Mouse (Mus musculus): ENCODE data around the gene Chic2. TPM values are rescaled to one million over a fixed set of nuclear protein-coding genes. Genes with fewer than 3 reads are reported as not detected.

Chic2 gene
- polyA plus RNA-seq, 1 experiment from 2014 or later = 36.3 TPM

- H3K4me3 ChIP-seq (ENCODE audit: low read depth, low read length) = no peak overlapping the region
- H3K36me3 ChIP-seq (ENCODE audit: control insufficient read depth, insufficient read depth, low read length) = no peaks in the 10 kb centered on the region
- H3K27ac ChIP-seq (ENCODE audit: low read depth, low read length) = no peak overlapping the region
- peaks cover 4% of the 10 kb centered on the region; the same call in 1 of the 2 replicates for H3K9me3 ChIP-seq (ENCODE audit: control insufficient read depth, low read length)
- no peak overlapping the region for H3K9ac ChIP-seq (ENCODE audit: low read length)
- no peak for DNase-seq (ENCODE audit: low spot score, missing footprints)
- no peaks in the 10 kb centered on the region for H3K4me1 ChIP-seq (ENCODE audit: control insufficient read depth, insufficient read depth, low read length)
- no peak for ATAC-seq (ENCODE audit: low FRiP score)
- H3K27me3 ChIP-seq (ENCODE audit: control insufficient read depth, insufficient read depth, low read length) = peaks cover 88% of the 10 kb centered on the region
- no peak overlapping the region for H3K4me2 ChIP-seq
- 77% methylated on average over 3 of the region's 3 CpGs for whole genome bisulfite sequencing
Observed at GRCm38 (mm10) chr5:75004755-75005154, 39.8 kb downstream of the Chic2 start.

DNA sequence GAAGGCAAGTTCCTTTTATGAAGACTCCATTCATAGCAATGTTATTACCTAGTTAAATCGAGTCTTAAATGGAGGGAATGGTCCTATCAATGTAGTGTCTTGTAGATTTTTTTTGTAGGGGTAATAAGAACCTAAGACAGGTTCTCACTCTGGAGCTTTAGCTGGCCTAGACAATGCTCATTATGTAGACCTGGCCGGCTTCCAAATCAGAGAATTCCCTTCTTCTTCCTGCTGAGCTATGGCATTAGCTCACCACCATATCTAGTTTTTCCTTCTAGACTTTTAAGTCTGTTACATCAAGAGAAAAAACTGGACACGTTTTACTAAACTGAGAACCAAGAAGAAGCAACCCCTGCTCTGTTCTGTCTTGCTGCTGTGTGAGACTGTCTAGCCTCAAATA, 42.5 kb downstream of the Chic2 start:
- H3K27me3 ChIP-seq (ENCODE audit: control insufficient read depth, insufficient read depth, low read length) = peaks cover 83% of the 10 kb centered on the region

GRCm38 (mm10) chr5:74998716-74999512, 45.7 kb downstream of the Chic2 start:
- DNase-seq (ENCODE audit: low spot score, missing footprints) = peak; percentile 92
- Histone ChIP-seq H3K4me3 (ENCODE audit: low read depth, low read length) (no peak overlapping the region), H3K27me3 (ENCODE audit: control insufficient read depth, insufficient read depth, low read length) (peaks cover 89% of the 10 kb centered on the region), H3K9ac (ENCODE audit: low read length) (no peak overlapping the region), H3K9me3 (ENCODE audit: control insufficient read depth, low read length) (no peaks in the 10 kb centered on the region), H3K4me1 (ENCODE audit: control insufficient read depth, insufficient read depth, low read length) (peaks cover 6% of the 10 kb centered on the region; the same call in 1 of the 2 replicates), H3K27ac (ENCODE audit: low read depth, low read length) (no peak overlapping the region), H3K4me2 (no peak overlapping the region), H3K36me3 (ENCODE audit: control insufficient read depth, insufficient read depth, low read length) (no peaks in the 10 kb centered on the region)
- ATAC-seq (ENCODE audit: low FRiP score) = peak; percentile 89
- 15% methylated on average over 12 of the region's 12 CpGs for WGBS

More for the DNA sequence above, 42.5 kb downstream of the Chic2 start:
- no peak overlapping the region for H3K4me3 ChIP-seq (ENCODE audit: low read depth, low read length)
- no peaks in the 10 kb centered on the region for H3K36me3 ChIP-seq (ENCODE audit: control insufficient read depth, insufficient read depth, low read length)
- H3K9me3 ChIP-seq (ENCODE audit: control insufficient read depth, low read length) = no peaks in the 10 kb centered on the region
- peaks cover 6% of the 10 kb centered on the region; the same call in 1 of the 2 replicates for H3K4me1 ChIP-seq (ENCODE audit: control insufficient read depth, insufficient read depth, low read length)
- WGBS = 89% methylated on average over 3 of the region's 3 CpGs
- no peak overlapping the region for H3K4me2 ChIP-seq
- DNase-seq (ENCODE audit: low spot score, missing footprints) (no peak), ATAC-seq (ENCODE audit: low FRiP score) (no peak)
- no peak overlapping the region for H3K9ac ChIP-seq (ENCODE audit: low read length)
- no peak overlapping the region for H3K27ac ChIP-seq (ENCODE audit: low read depth, low read length)

GRCm38 (mm10) chr5:74994947-74995346, 49.6 kb downstream of the Chic2 start:
- 73% methylated on average over 8 of the region's 8 CpGs for WGBS
- H3K9me3 ChIP-seq (ENCODE audit: control insufficient read depth, low read length) = peaks cover 12% of the 10 kb centered on the region; the same call in 1 of the 2 replicates
- H3K9ac ChIP-seq (ENCODE audit: low read length) = no peak overlapping the region
- no peak overlapping the region for H3K27ac ChIP-seq (ENCODE audit: low read depth, low read length)
- peaks cover 6% of the 10 kb centered on the region; the same call in 1 of the 2 replicates for H3K4me1 ChIP-seq (ENCODE audit: control insufficient read depth, insufficient read depth, low read length)
- DNase-seq (ENCODE audit: low spot score, missing footprints) (no peak), ATAC-seq (ENCODE audit: low FRiP score) (no peak)
- no peak overlapping the region for H3K4me2 ChIP-seq
- no peaks in the 10 kb centered on the region for H3K36me3 ChIP-seq (ENCODE audit: control insufficient read depth, insufficient read depth, low read length)
- peaks cover 61% of the 10 kb centered on the region for H3K27me3 ChIP-seq (ENCODE audit: control insufficient read depth, insufficient read depth, low read length)
- H3K4me3 ChIP-seq (ENCODE audit: low read depth, low read length) = no peak overlapping the region

DNA sequence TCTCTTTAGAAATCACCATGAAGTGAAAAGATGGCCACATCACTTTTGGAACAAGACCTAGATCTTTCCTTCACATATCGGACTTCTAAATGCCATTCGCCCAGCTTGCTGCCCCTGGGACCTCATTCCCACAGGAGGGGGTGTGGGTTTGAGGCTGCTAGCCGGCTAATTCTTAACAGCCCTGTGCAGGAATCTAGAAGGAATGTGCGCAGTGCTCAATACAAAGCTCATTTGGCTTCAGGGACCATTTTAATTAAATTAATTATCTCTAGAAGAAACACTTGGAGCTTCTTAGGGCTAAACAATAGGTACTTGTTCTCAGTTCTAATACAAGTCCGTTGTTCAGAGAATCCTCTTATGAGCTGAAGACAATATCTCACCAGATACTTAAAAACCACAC, 60.5 kb downstream of the Chic2 start:
- peaks cover 79% of the 10 kb centered on the region for H3K27me3 ChIP-seq (ENCODE audit: control insufficient read depth, insufficient read depth, low read length)
- no peaks in the 10 kb centered on the region; the same call in 1 of the 2 replicates for H3K9me3 ChIP-seq (ENCODE audit: control insufficient read depth, low read length)
- H3K27ac ChIP-seq (ENCODE audit: low read depth, low read length) = no peak overlapping the region
- no peak for ATAC-seq (ENCODE audit: low FRiP score)
- no peaks in the 10 kb centered on the region for H3K36me3 ChIP-seq (ENCODE audit: control insufficient read depth, insufficient read depth, low read length)
- 18% methylated on average over 5 of the region's 5 CpGs for WGBS
- no peak overlapping the region for H3K4me3 ChIP-seq (ENCODE audit: low read depth, low read length)
- H3K4me1 ChIP-seq (ENCODE audit: control insufficient read depth, insufficient read depth, low read length) = peaks cover 15% of the 10 kb centered on the region
- no peak for DNase-seq (ENCODE audit: low spot score, missing footprints)
- H3K9ac ChIP-seq (ENCODE audit: low read length) = no peak overlapping the region
- H3K4me2 ChIP-seq = no peak overlapping the region

GRCm38 (mm10) chr5:74980574-74980973, 64.0 kb downstream of the Chic2 start:
- ATAC-seq (ENCODE audit: low FRiP score) = no peak
- Histone ChIP-seq H3K9ac (ENCODE audit: low read length) (no peak overlapping the region), H3K36me3 (ENCODE audit: control insufficient read depth, insufficient read depth, low read length) (no peaks in the 10 kb centered on the region), H3K27me3 (ENCODE audit: control insufficient read depth, insufficient read depth, low read length) (peaks cover 95% of the 10 kb centered on the region), H3K4me1 (ENCODE audit: control insufficient read depth, insufficient read depth, low read length) (peaks cover 15% of the 10 kb centered on the region), H3K4me2 (no peak overlapping the region), H3K9me3 (ENCODE audit: control insufficient read depth, low read length) (no peaks in the 10 kb centered on the region), H3K4me3 (ENCODE audit: low read depth, low read length) (no peak overlapping the region), H3K27ac (ENCODE audit: low read depth, low read length) (no peak overlapping the region)
- peak; percentile 88 for DNase-seq (ENCODE audit: low spot score, missing footprints)
- 9% methylated on average over 4 of the region's 4 CpGs for WGBS

GRCm38 (mm10) chr5:74980154-74980553, 64.4 kb downstream of the Chic2 start:
- Histone ChIP-seq H3K36me3 (ENCODE audit: control insufficient read depth, insufficient read depth, low read length) (no peaks in the 10 kb centered on the region), H3K27me3 (ENCODE audit: control insufficient read depth, insufficient read depth, low read length) (peaks cover 95% of the 10 kb centered on the region), H3K27ac (ENCODE audit: low read depth, low read length) (no peak overlapping the region), H3K4me2 (no peak overlapping the region; the same call in 1 of the 2 replicates), H3K9ac (ENCODE audit: low read length) (no peak overlapping the region), H3K4me1 (ENCODE audit: control insufficient read depth, insufficient read depth, low read length) (peaks cover 15% of the 10 kb centered on the region), H3K4me3 (ENCODE audit: low read depth, low read length) (no peak overlapping the region), H3K9me3 (ENCODE audit: control insufficient read depth, low read length) (no peaks in the 10 kb centered on the region)
- ATAC-seq (ENCODE audit: low FRiP score) = no peak; the same call in 1 of the 2 replicates
- DNase-seq (ENCODE audit: low spot score, missing footprints) = peak; percentile 90
- WGBS = 1% methylated on average over 7 of the region's 7 CpGs

- Histone ChIP-seq H3K27me3 (ENCODE audit: control insufficient read depth, insufficient read depth, low read length) (peaks cover 95% of the 10 kb centered on the region), H3K4me2 (no peak overlapping the region), H3K4me3 (ENCODE audit: low read depth, low read length) (no peak overlapping the region), H3K9me3 (ENCODE audit: control insufficient read depth, low read length) (no peaks in the 10 kb centered on the region), H3K27ac (ENCODE audit: low read depth, low read length) (no peak overlapping the region), H3K9ac (ENCODE audit: low read length) (no peak overlapping the region), H3K36me3 (ENCODE audit: control insufficient read depth, insufficient read depth, low read length) (no peaks in the 10 kb centered on the region), H3K4me1 (ENCODE audit: control insufficient read depth, insufficient read depth, low read length) (peaks cover 15% of the 10 kb centered on the region)
- ATAC-seq (ENCODE audit: low FRiP score) (no peak), DNase-seq (ENCODE audit: low spot score, missing footprints) (no peak)
- 11% methylated on average over 7 of the region's 7 CpGs for WGBS
Observed at GRCm38 (mm10) chr5:74979586-74979985, 65.0 kb downstream of the Chic2 start.

GRCm38 (mm10) chr5:74975507-74975906, 69.1 kb downstream of the Chic2 start:
- DNase-seq (ENCODE audit: low spot score, missing footprints) = no peak
- Histone ChIP-seq H3K9ac (ENCODE audit: low read length) (no peak overlapping the region), H3K4me1 (ENCODE audit: control insufficient read depth, insufficient read depth, low read length) (peaks cover 13% of the 10 kb centered on the region), H3K36me3 (ENCODE audit: control insufficient read depth, insufficient read depth, low read length) (no peaks in the 10 kb centered on the region), H3K9me3 (ENCODE audit: control insufficient read depth, low read length) (no peaks in the 10 kb centered on the region), H3K4me2 (no peak overlapping the region), H3K4me3 (ENCODE audit: low read depth, low read length) (no peak overlapping the region), H3K27ac (ENCODE audit: low read depth, low read length) (no peak overlapping the region), H3K27me3 (ENCODE audit: control insufficient read depth, insufficient read depth, low read length) (peaks cover 87% of the 10 kb centered on the region)
- ATAC-seq (ENCODE audit: low FRiP score) = no peak
- 90% methylated on average over 7 of the region's 7 CpGs for WGBS
